Mouse (Mus musculus) heart, adult 18-20 months (tissue): ENCODE measurements around the gene Foxd1. TPM values are rescaled to one million over a fixed set of nuclear protein-coding genes. Genes with fewer than 3 reads are reported as not detected.

Experiments used
- DNase-seq, 2 experiments: peaks; one replicate each; pipeline ENCODE4 v3.0.0; 2021 to 2022; ENCODE audit warnings: mixed read lengths in 1 of 2
- total RNA-seq, 2 experiments: library from RNA; stranded (reverse); gene quantifications; 2 replicates each; pipeline ENCODE4 v1.2.3; 2021

The Foxd1 gene
- total RNA-seq, 2 experiments from 2014 or later: 0.05 to 0.08 TPM

- no peak for DNase-seq
Measured at GRCm38 (mm10) chr13:98389092-98389491, 35.0 kb downstream of the Foxd1 start.

- peak in 1 of 2 experiments; percentile 15 for DNase-seq
Measured at GRCm38 (mm10) chr13:98390363-98390762, 36.3 kb downstream of the Foxd1 start.

- peak in 1 of 2 experiments; percentile 20 for DNase-seq
Measured at GRCm38 (mm10) chr13:98390771-98391634, 37.0 kb downstream of the Foxd1 start.

GRCm38 (mm10) chr13:98391635-98391990 lies 37.6 kb downstream of the Foxd1 start:
- no peak for DNase-seq

- DNase-seq: no peak
Measured at GRCm38 (mm10) chr13:98392031-98392430, 38.0 kb downstream of the Foxd1 start.

GRCm38 (mm10) chr13:98393356-98394070 lies 39.5 kb downstream of the Foxd1 start:
- peak in 1 of 2 experiments; percentile 29 for DNase-seq

Other genes with a start within 250 kb of the Foxd1 start
- gene Arhgef28, start 147.8 kb upstream of the Foxd1 start, total RNA-seq: 1 to 10 TPM; 5.1 to 7.9 TPM
- gene Utp15, start 91.2 kb upstream of the Foxd1 start, total RNA-seq: 1 to 10 TPM; 5.4 to 7.5 TPM
- 10 to 100 TPM; 39.7 to 43.5 TPM for gene Ankra2, start 91.2 kb upstream of the Foxd1 start, total RNA-seq
- gene Gm21976, start 74.4 kb upstream of the Foxd1 start, total RNA-seq: not detected
- gene Btf3, start 37.2 kb upstream of the Foxd1 start, total RNA-seq: 100 to 1,000 TPM; 195 to 218 TPM
- not detected for gene Gm10320, start 137.8 kb downstream of the Foxd1 start, total RNA-seq